Mouse (Mus musculus): ENCODE results near the gene Efna5.
A peak's percentile ranks its signal among the peaks of the same experiment; 100 is the strongest.

Efna5 gene

GRCm38 (mm10) chr17:62691201-62691715 is 189.9 kb downstream of the Efna5 start:
- no peak for DNase-seq

GRCm38 (mm10) chr17:62690256-62690655 is 190.9 kb downstream of the Efna5 start:
- DNase-seq = peak; percentile 18

- no peak for DNase-seq
These were observed 191.5 kb downstream of the Efna5 start for GRCm38 (mm10) chr17:62689646-62690045.

GRCm38 (mm10) chr17:62687369-62687768 is 193.7 kb downstream of the Efna5 start:
- peak; percentile 17 for DNase-seq

GRCm38 (mm10) chr17:62685181-62685580 is 195.9 kb downstream of the Efna5 start:
- DNase-seq = peak; percentile 17

GRCm38 (mm10) chr17:62683142-62683541 is 198.0 kb downstream of the Efna5 start:
- DNase-seq = no peak

GRCm38 (mm10) chr17:62681726-62682125 is 199.4 kb downstream of the Efna5 start:
- peak; percentile 57 for DNase-seq

- DNase-seq = no peak
These were observed 200.4 kb downstream of the Efna5 start for GRCm38 (mm10) chr17:62680737-62681136.

GRCm38 (mm10) chr17:62676832-62677231 is 204.3 kb downstream of the Efna5 start:
- DNase-seq = no peak

GRCm38 (mm10) chr17:62676409-62676808 is 204.7 kb downstream of the Efna5 start:
- no peak for DNase-seq

- DNase-seq = no peak
These were observed 205.3 kb downstream of the Efna5 start for GRCm38 (mm10) chr17:62675811-62676255.

GRCm38 (mm10) chr17:62672068-62672467 is 209.0 kb downstream of the Efna5 start:
- DNase-seq = no peak

GRCm38 (mm10) chr17:62666761-62667160 is 214.4 kb downstream of the Efna5 start:
- no peak for DNase-seq

- DNase-seq = no peak
These were observed 215.3 kb downstream of the Efna5 start for GRCm38 (mm10) chr17:62665823-62666222.

GRCm38 (mm10) chr17:62664709-62665108 is 216.4 kb downstream of the Efna5 start:
- DNase-seq = no peak

GRCm38 (mm10) chr17:62661801-62662200 is 219.3 kb downstream of the Efna5 start:
- DNase-seq = no peak

GRCm38 (mm10) chr17:62659501-62660175 is 221.5 kb downstream of the Efna5 start:
- peak; percentile 24 for DNase-seq

- no peak for DNase-seq
These were observed 223.1 kb downstream of the Efna5 start for GRCm38 (mm10) chr17:62657832-62658630.

- DNase-seq = no peak
These were observed 224.1 kb downstream of the Efna5 start for GRCm38 (mm10) chr17:62657051-62657450.

GRCm38 (mm10) chr17:62656591-62656990 is 224.5 kb downstream of the Efna5 start:
- DNase-seq = no peak

- DNase-seq = no peak
These were observed 225.2 kb downstream of the Efna5 start for GRCm38 (mm10) chr17:62655819-62656355.

- no peak for DNase-seq
These were observed 228.7 kb downstream of the Efna5 start for GRCm38 (mm10) chr17:62652451-62652850.

GRCm38 (mm10) chr17:62651696-62652095 is 229.4 kb downstream of the Efna5 start:
- DNase-seq = no peak
